Mouse (Mus musculus) midbrain, embryonic 16.5 days (tissue): Measurements from ENCODE around the gene Psma6. TPM values are rescaled to one million over a fixed set of nuclear protein-coding genes. Genes with fewer than 3 reads are reported as not detected.

Experiments
- ATAC-seq: fragments of 200-750 bp; cut with Nextera tagmentation; 2 replicates; pipeline ENCODE4 v1.8.0; 2017; ENCODE audit warnings: moderate TSS enrichment
- H3K27ac ChIP-seq: fragments of 300-500 bp; sonication (generic); 2 replicates; pipeline ENCODE4 v1.5.1; 2014; ENCODE audit warnings: mild to moderate bottlenecking, low read length, mixed read lengths
- H3K27me3 ChIP-seq: fragments of 300-500 bp; sonication (generic); 2 replicates; pipeline ENCODE4 v1.6.1; 2014; ENCODE audit warnings: low read depth, low read length, mixed read lengths; ENCODE audit not compliant: control insufficient read depth, insufficient read depth
- H3K36me3 ChIP-seq: fragments of 300-500 bp; sonication (generic); 2 replicates; pipeline ENCODE4 v1.6.1; 2014; ENCODE audit warnings: mild to moderate bottlenecking, low read length, moderate library complexity, mixed read lengths; ENCODE audit not compliant: control insufficient read depth, insufficient read depth
- H3K4me1 ChIP-seq: fragments of 300-500 bp; sonication (generic); 2 replicates; pipeline ENCODE4 v1.6.1; 2014; ENCODE audit warnings: mild to moderate bottlenecking, low read length, mixed read lengths; ENCODE audit not compliant: control insufficient read depth, insufficient read depth
- H3K4me2 ChIP-seq: fragments of 300-500 bp; sonication (generic); 2 replicates; pipeline ENCODE4 v1.6.1; 2014; ENCODE audit warnings: mild to moderate bottlenecking, low read length, mixed read lengths
- H3K4me3 ChIP-seq: fragments of 300-500 bp; sonication (generic); 2 replicates; pipeline ENCODE4 v1.5.1; 2014; ENCODE audit warnings: low read depth, mild to moderate bottlenecking, low read length, moderate library complexity, mixed read lengths
- H3K9ac ChIP-seq: fragments of 300-500 bp; sonication (generic); 2 replicates; pipeline ENCODE4 v1.6.1; 2014; ENCODE audit warnings: low read depth, low read length, mixed read lengths
- H3K9me3 ChIP-seq: fragments of 300-500 bp; sonication (generic); replicated peaks from 2 replicates; pipeline ENCODE4 v1.6.1; 2014; ENCODE audit warnings: mild to moderate bottlenecking, low read length, mixed read lengths; ENCODE audit not compliant: control insufficient read depth, poor library complexity, severe bottlenecking
- WGBS: fragments of 180-500 bp; shearing (Covaris S2); extraction: QIAGEN DNeasy Blood & Tissue Kit; methylation state at CpG from one replicate; pipeline ENCODE4 v1.1.7; 2014; 5-methylcytosine and 5-hydroxymethylcytosine counted together
- polyA plus RNA-seq: library from polyadenylated mRNA; unstranded; fragments of >200 nt; fragmentation: Nextera tagmentation; extraction: Ambion mirVana; gene quantifications from 2 replicates; pipeline ENCODE4 v1.2.1, GENCODE M21; 2015

Gene Psma6
- polyA plus RNA-seq, 1 experiment from 2014 or later = 401 TPM

DNA sequence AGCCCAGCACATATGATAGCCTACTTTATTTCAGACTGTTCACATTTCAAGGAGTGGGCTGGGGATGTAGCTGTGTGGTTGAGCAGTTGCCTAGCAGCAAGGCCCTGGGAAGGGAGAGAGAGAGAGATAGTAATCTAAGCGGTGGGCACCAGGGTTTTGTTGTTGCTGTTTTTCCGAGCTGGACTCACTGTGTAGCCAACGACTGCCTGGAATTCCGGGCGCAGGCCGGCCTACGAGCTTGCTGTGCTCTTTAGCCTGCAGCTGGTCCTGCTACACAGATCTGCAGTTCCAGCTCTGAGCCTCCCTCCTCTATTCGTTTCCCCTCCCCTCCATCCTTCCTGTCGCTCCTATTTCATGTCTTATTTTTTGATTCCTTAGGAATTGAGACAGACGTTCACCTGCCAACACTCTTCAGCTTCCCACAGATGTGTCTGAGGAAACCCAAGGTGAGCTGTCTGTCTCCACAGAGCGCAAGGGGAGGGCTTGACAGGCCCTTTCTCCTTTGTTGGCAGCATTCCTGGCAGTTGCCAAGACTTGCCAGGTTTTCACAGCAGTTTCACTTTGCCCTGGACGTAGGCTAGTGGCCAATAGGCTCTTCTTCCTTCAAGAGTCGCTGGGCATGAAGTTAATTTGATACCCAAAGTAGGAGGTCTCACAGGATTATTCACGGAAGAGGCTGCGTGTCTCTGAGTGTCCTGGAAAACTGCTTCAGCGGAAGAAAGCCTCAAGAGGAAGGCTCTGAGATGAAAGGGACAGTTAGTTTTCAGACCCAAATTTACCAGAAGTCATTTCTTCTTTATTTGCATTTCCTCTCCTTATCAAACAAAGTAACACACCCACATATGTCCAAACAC, 80.2 kb downstream of the Psma6 start:
- 11% methylated on average over 16 of the region's 16 CpGs for WGBS
- no peak overlapping the region for H3K9ac ChIP-seq
- H3K36me3 ChIP-seq = no peaks in the 10 kb centered on the region
- no peaks in the 10 kb centered on the region for H3K27me3 ChIP-seq
- peaks cover 19% of the 10 kb centered on the region for H3K4me1 ChIP-seq
- H3K4me2 ChIP-seq = peak overlapping the region; percentile 2; the same call in 1 of the 2 replicates
- peak overlapping the region; percentile 61 for H3K27ac ChIP-seq
- no peak overlapping the region for H3K4me3 ChIP-seq
- peak; percentile 78 for ATAC-seq
- no peaks in the 10 kb centered on the region for H3K9me3 ChIP-seq

DNA sequence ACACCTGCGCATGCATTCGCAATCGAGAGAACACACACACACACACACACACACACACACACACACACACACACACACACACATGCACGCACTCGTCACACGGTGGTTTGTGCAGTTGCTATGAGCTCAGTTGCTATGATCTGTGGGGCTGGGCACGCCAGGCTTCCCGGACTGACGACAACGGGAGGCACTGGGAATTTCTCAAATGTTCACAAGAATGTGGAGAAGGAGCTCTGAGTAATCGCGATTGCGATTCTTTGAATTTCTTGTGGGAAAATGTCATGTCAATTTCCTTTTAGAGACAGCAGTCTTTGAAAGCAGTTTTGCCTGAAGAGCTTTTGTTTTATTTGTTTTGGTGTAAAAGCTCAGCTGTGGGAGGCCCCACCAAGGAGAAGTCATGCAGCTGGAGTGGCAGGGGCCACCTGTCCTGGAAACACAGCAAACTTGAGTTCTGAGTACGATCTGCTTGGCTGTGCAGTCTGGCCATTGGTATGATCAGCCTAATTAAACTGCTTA, 80.9 kb downstream of the Psma6 start:
- no peak for ATAC-seq
- Histone ChIP-seq H3K9ac (no peak overlapping the region), H3K4me2 (peak overlapping the region; percentile 2; the same call in 1 of the 2 replicates), H3K27me3 (no peaks in the 10 kb centered on the region), H3K27ac (0 out of 2 replicates have a peak overlapping the region, but pooled peaks have one; percentile 61), H3K9me3 (no peaks in the 10 kb centered on the region), H3K4me3 (no peak overlapping the region), H3K36me3 (no peaks in the 10 kb centered on the region), H3K4me1 (peaks cover 19% of the 10 kb centered on the region)
- WGBS = 31% methylated on average over 14 of the region's 14 CpGs

DNA sequence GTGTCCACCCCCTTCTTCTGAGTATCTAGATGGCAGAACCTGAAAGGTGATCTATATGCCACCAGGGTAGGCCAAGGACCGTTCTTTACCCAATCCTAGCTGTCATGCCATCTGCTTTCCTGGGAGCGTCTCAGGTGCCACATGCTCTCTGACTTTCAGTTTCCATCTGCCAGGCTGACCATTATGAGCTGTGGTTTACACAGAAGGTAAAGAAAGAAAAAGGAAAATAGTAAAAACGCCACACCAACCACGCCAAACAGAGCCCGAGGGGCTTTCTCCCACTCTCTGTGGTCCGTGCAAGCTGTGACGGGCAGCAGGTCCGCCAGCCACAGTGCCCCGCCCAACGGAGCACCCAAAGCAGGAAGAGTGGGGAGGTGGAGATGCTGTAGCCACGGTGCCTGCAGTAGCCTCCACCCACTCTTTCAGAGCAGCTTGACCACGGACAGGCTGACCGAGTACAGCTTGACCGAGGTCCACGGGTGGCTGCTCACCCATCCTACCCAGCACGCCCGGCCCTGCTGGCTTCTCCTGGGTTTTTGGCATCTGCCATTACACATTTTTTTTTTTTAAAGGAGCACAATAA, 81.5 kb downstream of the Psma6 start:
- peaks cover 19% of the 10 kb centered on the region for H3K4me1 ChIP-seq
- ATAC-seq = no peak
- H3K4me2 ChIP-seq = no peak overlapping the region
- no peaks in the 10 kb centered on the region for H3K36me3 ChIP-seq
- no peak overlapping the region for H3K27ac ChIP-seq
- no peak overlapping the region for H3K9ac ChIP-seq
- no peaks in the 10 kb centered on the region for H3K9me3 ChIP-seq
- no peak overlapping the region for H3K4me3 ChIP-seq
- H3K27me3 ChIP-seq = no peaks in the 10 kb centered on the region
- WGBS = 76% methylated on average over 17 of the region's 17 CpGs

DNA sequence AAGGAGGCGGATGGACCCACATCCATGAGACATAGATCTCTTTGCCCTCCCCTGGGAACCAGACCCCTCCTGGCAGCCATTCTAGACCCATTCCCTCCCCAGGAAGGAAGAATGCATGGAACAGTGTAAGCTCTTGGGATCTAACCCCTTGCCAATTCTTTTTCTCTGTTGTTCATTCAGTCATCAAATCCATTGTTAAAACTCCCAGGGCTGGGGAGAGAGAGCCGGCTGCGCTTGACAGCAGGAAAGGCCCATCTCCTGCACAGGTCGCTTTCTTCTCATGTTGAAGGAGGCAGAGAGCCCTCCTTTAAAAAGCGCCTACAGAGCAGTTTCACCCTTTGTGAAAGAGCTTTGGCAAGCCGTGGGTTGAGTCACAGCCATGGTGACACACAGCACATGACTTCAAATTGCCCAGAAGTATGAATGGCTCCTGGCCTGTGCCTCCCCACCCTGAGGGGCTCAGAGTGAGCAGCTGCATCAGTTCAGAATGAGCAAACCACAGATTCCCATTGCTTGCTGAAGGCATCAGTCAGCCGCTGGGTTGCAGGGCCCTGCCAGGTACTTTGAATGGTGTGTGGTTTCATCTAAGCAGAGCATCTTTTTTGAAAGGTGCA, 82.2 kb downstream of the Psma6 start:
- no peak overlapping the region for H3K4me3 ChIP-seq
- peak overlapping the region; percentile 13; the same call in 1 of the 2 replicates for H3K27ac ChIP-seq
- H3K36me3 ChIP-seq = no peaks in the 10 kb centered on the region
- no peak overlapping the region for H3K9ac ChIP-seq
- H3K9me3 ChIP-seq = no peaks in the 10 kb centered on the region
- no peaks in the 10 kb centered on the region for H3K27me3 ChIP-seq
- 40% methylated on average over 7 of the region's 7 CpGs for WGBS
- H3K4me2 ChIP-seq = no peak overlapping the region
- H3K4me1 ChIP-seq = peaks cover 19% of the 10 kb centered on the region
- ATAC-seq = no peak

DNA sequence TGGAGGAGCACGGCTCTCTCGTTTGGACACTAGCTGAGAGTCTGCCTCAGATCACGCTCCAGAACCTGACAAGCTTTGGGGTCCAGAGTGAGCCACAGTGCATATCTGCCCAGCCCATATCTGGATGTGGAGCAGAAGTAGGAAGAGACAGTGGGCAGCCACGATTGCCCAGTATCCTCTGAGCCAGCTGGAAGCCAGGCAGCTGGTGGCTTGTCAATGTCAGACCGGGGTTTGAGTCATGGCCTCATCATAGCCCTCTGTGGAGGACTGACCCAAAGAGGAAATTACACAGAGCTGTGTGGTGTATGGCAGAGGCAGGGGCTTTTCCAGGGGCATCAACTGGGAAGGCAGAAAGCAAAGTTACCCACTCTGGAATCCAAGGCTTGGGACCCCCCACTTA, 82.8 kb downstream of the Psma6 start:
- Histone ChIP-seq H3K4me2 (no peak overlapping the region), H3K36me3 (no peaks in the 10 kb centered on the region)

DNA sequence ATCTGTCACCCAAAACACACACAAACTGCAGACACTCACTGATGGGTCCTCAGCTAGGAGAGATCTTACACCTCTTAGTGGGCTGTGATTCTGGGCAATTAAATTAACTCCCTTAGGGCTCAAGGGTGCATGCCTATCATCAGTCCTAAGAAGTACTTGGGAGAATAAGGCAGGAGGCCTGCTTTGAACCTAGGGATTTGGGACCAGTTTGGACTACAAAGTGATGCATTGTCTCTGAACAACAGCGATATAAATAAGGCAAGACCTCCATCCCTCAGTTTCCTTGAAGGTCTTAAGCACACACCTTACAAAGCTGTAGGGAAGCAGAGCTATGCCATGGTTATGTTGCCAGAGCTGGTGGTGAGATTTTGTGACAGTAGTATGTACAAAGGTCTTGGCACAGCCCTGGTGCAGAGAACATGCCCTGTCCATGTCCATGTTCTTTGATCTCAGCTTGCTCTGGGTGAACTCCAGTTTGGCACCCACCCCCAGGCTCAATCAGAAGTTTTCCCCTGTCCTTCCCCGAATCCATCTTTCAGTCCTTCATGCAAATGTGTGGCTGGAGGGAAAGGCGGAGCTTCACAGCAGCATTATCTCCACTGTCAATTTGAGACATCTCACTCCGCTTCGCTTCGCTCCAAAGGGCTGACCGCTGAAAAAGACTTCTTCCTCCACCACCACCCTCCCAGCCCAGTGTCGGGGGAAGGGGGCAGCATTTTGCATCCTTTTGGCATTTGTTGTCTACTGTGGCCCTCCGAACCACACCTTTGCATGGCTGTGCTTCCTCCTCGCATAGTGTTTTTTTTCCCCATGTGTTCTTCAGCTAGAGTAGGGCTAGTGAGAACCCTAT, 83.5 kb downstream of the Psma6 start:
- no peak overlapping the region for H3K9ac ChIP-seq
- no peak for ATAC-seq
- no peak overlapping the region for H3K4me2 ChIP-seq
- H3K4me3 ChIP-seq = no peak overlapping the region
- H3K36me3 ChIP-seq = no peaks in the 10 kb centered on the region
- no peaks in the 10 kb centered on the region for H3K27me3 ChIP-seq
- WGBS = 48% methylated on average over 10 of the region's 10 CpGs
- H3K27ac ChIP-seq = no peak overlapping the region
- H3K9me3 ChIP-seq = no peaks in the 10 kb centered on the region
- H3K4me1 ChIP-seq = peaks cover 19% of the 10 kb centered on the region

More for the DNA sequence above, 82.8 kb downstream of the Psma6 start:
- 65% methylated on average over 5 of the region's 5 CpGs for WGBS
- H3K27me3 ChIP-seq = no peaks in the 10 kb centered on the region
- no peak overlapping the region for H3K4me3 ChIP-seq
- no peaks in the 10 kb centered on the region for H3K9me3 ChIP-seq
- H3K9ac ChIP-seq = no peak overlapping the region
- H3K4me1 ChIP-seq = peaks cover 19% of the 10 kb centered on the region
- 0 out of 2 replicates have a peak overlapping the region, but pooled peaks have one; percentile 13 for H3K27ac ChIP-seq
- ATAC-seq = no peak

Other genes with a start within 250 kb of the Psma6 start
- 67.5 and 67.9 TPM in 2 replicates for gene Srp54b, start 229.1 kb upstream of the Psma6 start, polyA plus RNA-seq
- not detected in 2 replicates for gene 1700047I17Rik2, start 184.6 kb upstream of the Psma6 start, polyA plus RNA-seq
- gene Srp54c, start 154.1 kb upstream of the Psma6 start, polyA plus RNA-seq = 75.1 and 85.2 TPM in 2 replicates
- gene 1110008L16Rik, start 84.6 kb upstream of the Psma6 start, polyA plus RNA-seq = 8.6 and 9.7 TPM in 2 replicates
- 21.6 and 26.8 TPM in 2 replicates for gene Ppp2r3c, start 81.2 kb upstream of the Psma6 start, polyA plus RNA-seq
- gene Nfkbia, start 108.4 kb downstream of the Psma6 start, polyA plus RNA-seq = 55.2 and 64.3 TPM in 2 replicates
- not detected in 2 replicates for gene Aldoart2, start 181.0 kb downstream of the Psma6 start, polyA plus RNA-seq
- gene Insm2, start 215.2 kb downstream of the Psma6 start, polyA plus RNA-seq = 1.0 and 1.5 TPM in 2 replicates